Mouse (Mus musculus) testis, postnatal 14 days (tissue): ENCODE measurements around the gene Clec1a.
"Not testable (repeated sequence)": the region's sequence is repeated elsewhere in the genome, so short reads cannot be mapped to it uniquely, and the experiment has no call there.

Experiments used
- DNase-seq: peaks from one replicate; pipeline ENCODE4 v3.0.0; 2021; ENCODE audit warnings: low spot score

Clec1a gene

GRCm38 (mm10) chr6:129451411-129452039 is at the start of gene Clec1a:
Gene Clec1a (minus strand): TSS chr6:129452000.
- DNase-seq = peak; percentile 10

GRCm38 (mm10) chr6:129499516-129499915 is 47.7 kb upstream of the Clec1a start:
- not testable (repeated sequence) for DNase-seq

GRCm38 (mm10) chr6:129497345-129498218 is 45.8 kb upstream of the Clec1a start:
- no peak for DNase-seq

GRCm38 (mm10) chr6:129494924-129495323 is 43.1 kb upstream of the Clec1a start:
- DNase-seq = no peak

- no peak for DNase-seq
Measured at GRCm38 (mm10) chr6:129480089-129480958, 28.5 kb upstream of the Clec1a start.

- DNase-seq = no peak
Measured at GRCm38 (mm10) chr6:129476404-129477126, 24.8 kb upstream of the Clec1a start.

- no peak for DNase-seq
Measured at GRCm38 (mm10) chr6:129472627-129473026, 20.8 kb upstream of the Clec1a start.

GRCm38 (mm10) chr6:129471386-129471785 is 19.6 kb upstream of the Clec1a start:
- no peak for DNase-seq

GRCm38 (mm10) chr6:129449743-129450142 is 2.1 kb downstream of the Clec1a start:
- DNase-seq = no peak

- no peak for DNase-seq
Measured at GRCm38 (mm10) chr6:129438033-129438432, 13.8 kb downstream of the Clec1a start.

- no peak for DNase-seq
Measured at GRCm38 (mm10) chr6:129436025-129436424, 15.8 kb downstream of the Clec1a start.

GRCm38 (mm10) chr6:129434239-129434638 is 17.6 kb downstream of the Clec1a start:
- no peak for DNase-seq

- no peak for DNase-seq
Measured at GRCm38 (mm10) chr6:129427281-129427680, 24.5 kb downstream of the Clec1a start.

- no peak for DNase-seq
Measured at GRCm38 (mm10) chr6:129425812-129426211, 26.0 kb downstream of the Clec1a start.

GRCm38 (mm10) chr6:129425217-129425616 is 26.6 kb downstream of the Clec1a start:
- DNase-seq = no peak

- peak; percentile 31 for DNase-seq
Measured at GRCm38 (mm10) chr6:129423734-129424072, 28.1 kb downstream of the Clec1a start.

- no peak for DNase-seq
Measured at GRCm38 (mm10) chr6:129423040-129423733, 28.6 kb downstream of the Clec1a start.

- no peak for DNase-seq
Measured at GRCm38 (mm10) chr6:129422311-129422710, 29.5 kb downstream of the Clec1a start.

- DNase-seq = no peak
Measured at GRCm38 (mm10) chr6:129414177-129414576, 37.6 kb downstream of the Clec1a start.

- no peak for DNase-seq
Measured at GRCm38 (mm10) chr6:129408562-129408961, 43.2 kb downstream of the Clec1a start, which contains the start of gene Clec9a. Gene Clec9a (plus strand): TSS chr6:129408862.

GRCm38 (mm10) chr6:129407324-129407723 is 44.5 kb downstream of the Clec1a start:
- DNase-seq = no peak
